Mouse (Mus musculus): Measurements from ENCODE around the gene Gnaq. TPM values are rescaled to one million over a fixed set of nuclear protein-coding genes. Genes with fewer than 3 reads are reported as not detected.
A peak's percentile ranks its signal among the peaks of the same experiment; 100 is the strongest.
"Not testable (repeated sequence)": the region's sequence is repeated elsewhere in the genome, so short reads cannot be mapped to it uniquely, and the experiment has no call there.

The Gnaq gene
- polyA plus RNA-seq, 1 experiment, result 56.2 TPM

DNA sequence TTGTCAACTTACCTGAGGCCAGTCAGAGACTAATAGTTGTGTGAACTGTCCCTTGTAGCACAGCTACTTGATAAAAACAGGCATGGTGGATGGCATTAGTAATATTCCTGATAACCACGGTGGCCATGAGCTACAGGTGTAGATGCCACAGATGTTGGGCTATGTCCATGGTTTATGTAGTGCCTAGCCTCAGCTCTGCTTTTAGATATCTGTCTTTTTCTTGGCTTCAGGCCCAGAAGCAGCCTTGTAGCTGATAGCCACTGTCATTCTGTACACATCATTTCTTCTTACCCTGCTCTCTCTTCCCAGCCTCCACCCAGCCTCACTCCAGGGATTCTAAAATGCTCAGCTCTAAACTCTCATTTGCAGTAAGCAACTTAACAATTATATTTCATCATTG is 128.3 kb downstream of the Gnaq start:
- no peak overlapping the region for H3K27ac ChIP-seq (ENCODE audit: insufficient read depth, low read length)
- no peak for DNase-seq
- peaks cover 7% of the 10 kb centered on the region; the same call in 1 of the 2 replicates for H3K4me1 ChIP-seq (ENCODE audit: control insufficient read depth, insufficient read depth, low read length)
- H3K4me3 ChIP-seq (replicated peaks; ENCODE audit: insufficient read depth, low read depth, low read length), result no peak overlapping the region
- no peaks in the 10 kb centered on the region for H3K27me3 ChIP-seq (ENCODE audit: control insufficient read depth, insufficient read depth, low read length)
- 82% methylated on average over 1 of the region's 1 CpGs for WGBS
- TF ChIP-seq CTCF (IDR thresholded peaks at IDR 0.05; ENCODE audit: borderline replicate concordance, insufficient read depth, low read depth, low read length) (no peak), POLR2A (IDR thresholded peaks at IDR 0.05; ENCODE audit: borderline replicate concordance, insufficient read depth, low read length) (no peak)

GRCm38 (mm10) chr19:16261631-16262030 is 129.0 kb downstream of the Gnaq start:
- WGBS, result 71% methylated on average over 6 of the region's 6 CpGs
- Histone ChIP-seq H3K4me3 (replicated peaks; ENCODE audit: insufficient read depth, low read depth, low read length) (no peak overlapping the region), H3K27ac (ENCODE audit: insufficient read depth, low read length) (no peak overlapping the region), H3K27me3 (ENCODE audit: control insufficient read depth, insufficient read depth, low read length) (no peaks in the 10 kb centered on the region), H3K4me1 (ENCODE audit: control insufficient read depth, insufficient read depth, low read length) (peaks cover 7% of the 10 kb centered on the region; the same call in 1 of the 2 replicates)
- TF ChIP-seq POLR2A (IDR thresholded peaks at IDR 0.05; ENCODE audit: borderline replicate concordance, insufficient read depth, low read length) (no peak), CTCF (IDR thresholded peaks at IDR 0.05; ENCODE audit: borderline replicate concordance, insufficient read depth, low read depth, low read length) (no peak)
- no peak for DNase-seq

DNA sequence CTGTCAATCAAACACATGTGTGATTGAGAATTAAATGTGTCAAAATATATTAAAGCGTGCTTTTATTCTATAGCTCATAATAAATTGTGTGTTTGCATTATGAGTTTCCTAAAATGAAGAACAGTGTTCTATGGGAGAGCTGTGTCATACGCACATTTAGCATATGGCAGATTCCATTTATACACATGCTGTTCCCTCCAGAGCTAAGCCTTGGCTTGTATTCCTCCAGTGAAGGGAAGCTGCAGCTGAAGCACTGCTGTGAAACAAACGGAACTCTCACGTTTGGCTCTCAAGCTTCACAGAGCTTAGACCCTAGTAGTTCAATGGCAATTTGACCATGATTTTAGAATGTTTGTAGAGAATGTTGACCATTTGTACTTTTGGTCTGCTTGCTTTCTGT is 129.7 kb downstream of the Gnaq start:
- no peak overlapping the region for H3K4me3 ChIP-seq (replicated peaks; ENCODE audit: insufficient read depth, low read depth, low read length)
- DNase-seq, result peak in 1 of 2 experiments; percentile 50
- H3K27ac ChIP-seq (ENCODE audit: insufficient read depth, low read length), result no peak overlapping the region
- no peak for TF ChIP-seq CTCF (IDR thresholded peaks at IDR 0.05; ENCODE audit: borderline replicate concordance, insufficient read depth, low read depth, low read length)
- no peak for TF ChIP-seq POLR2A (IDR thresholded peaks at IDR 0.05; ENCODE audit: borderline replicate concordance, insufficient read depth, low read length)
- WGBS, result 28% methylated on average over 4 of the region's 4 CpGs
- peaks cover 7% of the 10 kb centered on the region; the same call in 1 of the 2 replicates for H3K4me1 ChIP-seq (ENCODE audit: control insufficient read depth, insufficient read depth, low read length)
- H3K27me3 ChIP-seq (ENCODE audit: control insufficient read depth, insufficient read depth, low read length), result no peaks in the 10 kb centered on the region

DNA sequence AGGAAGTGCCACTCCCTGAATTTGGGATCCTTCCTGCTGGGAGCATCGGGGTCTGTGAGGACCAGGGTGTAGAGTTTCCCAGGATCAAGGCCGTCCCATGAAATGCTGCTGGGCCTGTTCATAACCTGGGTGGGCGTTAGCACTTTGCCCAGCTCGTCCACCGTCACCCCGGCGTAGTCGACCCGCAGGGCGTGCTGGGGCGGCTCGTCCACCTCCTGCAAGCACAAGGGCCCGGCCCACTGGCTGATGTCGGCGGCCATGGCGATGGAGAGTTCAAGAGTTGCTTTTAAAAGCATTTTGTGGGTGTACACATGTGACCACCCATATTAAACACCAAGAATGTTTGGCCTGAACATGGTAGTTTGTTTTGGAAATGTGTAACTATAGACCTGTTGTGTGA is 134.7 kb downstream of the Gnaq start:
- not testable (repeated sequence) for H3K27me3 ChIP-seq (ENCODE audit: control insufficient read depth, insufficient read depth, low read length); DNase-seq; H3K4me3 ChIP-seq (replicated peaks; ENCODE audit: insufficient read depth, low read depth, low read length); H3K27ac ChIP-seq (ENCODE audit: insufficient read depth, low read length)
- H3K4me1 ChIP-seq (ENCODE audit: control insufficient read depth, insufficient read depth, low read length), result peaks cover 14% of the 10 kb centered on the region
- 97% methylated on average over 11 of the region's 16 CpGs for WGBS

GRCm38 (mm10) chr19:16270236-16270635 is 137.6 kb downstream of the Gnaq start:
- Histone ChIP-seq H3K27ac (ENCODE audit: insufficient read depth, low read length) (no peak overlapping the region), H3K27me3 (ENCODE audit: control insufficient read depth, insufficient read depth, low read length) (no peaks in the 10 kb centered on the region), H3K4me1 (ENCODE audit: control insufficient read depth, insufficient read depth, low read length) (peaks cover 12% of the 10 kb centered on the region), H3K4me3 (replicated peaks; ENCODE audit: insufficient read depth, low read depth, low read length) (no peak overlapping the region)
- no peak for DNase-seq
- TF ChIP-seq CTCF (IDR thresholded peaks at IDR 0.05; ENCODE audit: borderline replicate concordance, insufficient read depth, low read depth, low read length) (no peak), POLR2A (IDR thresholded peaks at IDR 0.05; ENCODE audit: borderline replicate concordance, insufficient read depth, low read length) (no peak)
- WGBS, result 83% methylated on average over 6 of the region's 6 CpGs

GRCm38 (mm10) chr19:16271002-16271401 is 138.4 kb downstream of the Gnaq start:
- WGBS, result 89% methylated on average over 1 of the region's 1 CpGs
- Histone ChIP-seq H3K4me1 (ENCODE audit: control insufficient read depth, insufficient read depth, low read length) (peaks cover 12% of the 10 kb centered on the region), H3K4me3 (replicated peaks; ENCODE audit: insufficient read depth, low read depth, low read length) (no peak overlapping the region), H3K27ac (ENCODE audit: insufficient read depth, low read length) (no peak overlapping the region), H3K27me3 (ENCODE audit: control insufficient read depth, insufficient read depth, low read length) (no peaks in the 10 kb centered on the region)
- TF ChIP-seq CTCF (IDR thresholded peaks at IDR 0.05; ENCODE audit: borderline replicate concordance, insufficient read depth, low read depth, low read length) (no peak), POLR2A (IDR thresholded peaks at IDR 0.05; ENCODE audit: borderline replicate concordance, insufficient read depth, low read length) (no peak)
- peak in 1 of 2 experiments; percentile 40 for DNase-seq

DNA sequence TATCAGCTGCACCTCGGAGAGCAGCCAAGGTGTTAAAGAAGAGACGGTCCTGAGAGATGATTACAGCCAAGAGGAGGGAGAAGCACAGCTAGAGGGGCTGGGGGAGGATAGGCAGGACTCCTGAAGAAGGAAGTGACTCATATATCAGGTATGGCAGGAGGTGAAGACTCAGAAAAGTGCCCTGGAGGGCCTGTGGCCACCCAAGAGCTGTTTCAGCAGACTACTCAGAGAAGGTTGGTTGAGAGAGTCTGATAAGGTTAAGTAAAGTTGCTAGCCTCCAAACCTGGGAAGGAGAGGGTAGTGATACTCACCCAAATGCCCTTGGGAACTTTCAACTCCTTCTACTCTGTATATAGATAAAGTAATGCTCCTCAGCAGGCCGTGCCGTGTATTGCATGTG is 140.4 kb downstream of the Gnaq start:
- H3K27ac ChIP-seq (ENCODE audit: insufficient read depth, low read length), result no peak overlapping the region
- peaks cover 12% of the 10 kb centered on the region for H3K4me1 ChIP-seq (ENCODE audit: control insufficient read depth, insufficient read depth, low read length)
- TF ChIP-seq POLR2A (IDR thresholded peaks at IDR 0.05; ENCODE audit: borderline replicate concordance, insufficient read depth, low read length), result no peak
- TF ChIP-seq CTCF (IDR thresholded peaks at IDR 0.05; ENCODE audit: borderline replicate concordance, insufficient read depth, low read depth, low read length), result no peak
- no peak for DNase-seq
- WGBS, result 81% methylated on average over 4 of the region's 4 CpGs
- no peaks in the 10 kb centered on the region for H3K27me3 ChIP-seq (ENCODE audit: control insufficient read depth, insufficient read depth, low read length)
- H3K4me3 ChIP-seq (replicated peaks; ENCODE audit: insufficient read depth, low read depth, low read length), result no peak overlapping the region

GRCm38 (mm10) chr19:16280231-16280630 is 147.6 kb downstream of the Gnaq start:
- H3K27me3 ChIP-seq (ENCODE audit: control insufficient read depth, insufficient read depth, low read length), result no peaks in the 10 kb centered on the region
- no peak overlapping the region for H3K4me3 ChIP-seq (replicated peaks; ENCODE audit: insufficient read depth, low read depth, low read length)
- no peak for DNase-seq
- no peak overlapping the region for H3K27ac ChIP-seq (ENCODE audit: insufficient read depth, low read length)
- H3K4me1 ChIP-seq (ENCODE audit: control insufficient read depth, insufficient read depth, low read length), result peaks cover 9% of the 10 kb centered on the region; the same call in 1 of the 2 replicates
- TF ChIP-seq POLR2A (IDR thresholded peaks at IDR 0.05; ENCODE audit: borderline replicate concordance, insufficient read depth, low read length) (no peak), CTCF (IDR thresholded peaks at IDR 0.05; ENCODE audit: borderline replicate concordance, insufficient read depth, low read depth, low read length) (no peak)
- 85% methylated on average over 4 of the region's 4 CpGs for WGBS
